Mouse (Mus musculus) testis, adult 2 months (tissue): Measurements from ENCODE around the gene Aff1.

Source experiments
- CTCF ChIP-seq: fragments of 200-500 bp; IDR thresholded peaks from 2 replicates; pipeline ENCODE4 v1.5.1; 2012; ENCODE audit warnings: low read depth, mild to moderate bottlenecking, inconsistent platforms, low read length, moderate library complexity; ENCODE audit not compliant: control insufficient read depth, insufficient read depth, insufficient replicate concordance
- POLR2A ChIP-seq: fragments of 200-500 bp; IDR thresholded peaks from 2 replicates; pipeline ENCODE4 v1.6.1; 2012; ENCODE audit warnings: low read depth, mild to moderate bottlenecking, inconsistent platforms, low read length, moderate library complexity; ENCODE audit not compliant: control insufficient read depth

GRCm38 (mm10) chr5:103771380-103771779 lies 79.2 kb downstream of the Aff1 start:
- TF ChIP-seq CTCF (no peak), POLR2A (no peak)
